Mouse (Mus musculus) gastrocnemius, adult 2 months (tissue): ENCODE data around the gene Fam178b. TPM values are rescaled to one million over a fixed set of nuclear protein-coding genes. Genes with fewer than 3 reads are reported as not detected.

ENCODE experiments used
- DNase-seq: peaks from one replicate; pipeline ENCODE4 v3.0.0; 2022
- H3K27ac ChIP-seq: fragments of 200-600 bp; 2 replicates; pipeline ENCODE4 v1.8.1; 2022; ENCODE audit warnings: mild to moderate bottlenecking
- H3K4me3 ChIP-seq: fragments of 200-600 bp; 2 replicates; pipeline ENCODE4 v1.8.1; 2022; ENCODE audit warnings: mild to moderate bottlenecking, moderate library complexity
- CTCF ChIP-seq: fragments of 200-600 bp; IDR thresholded peaks from 2 replicates; pipeline ENCODE4 v1.8.1; 2022; ENCODE audit warnings: antibody characterized with exemption, mild to moderate bottlenecking, moderate library complexity
- intact Hi-C: fragments of 180-260 bp; cut with DNase I; formaldehyde crosslinking; loops from one replicate; pipeline ENCODE4 v1.15.1; 2025
- total RNA-seq, 2 experiments: library from RNA; stranded (reverse); gene quantifications; 2 replicates each; pipeline ENCODE4 v1.2.3; 2021

Gene Fam178b
- total RNA-seq, 2 experiments from 2014 or later = 0.48 TPM; not detected in 1

- peak; percentile 63 for DNase-seq
- no peak for TF ChIP-seq CTCF
- H3K27ac ChIP-seq = peak overlapping the region; percentile 86
- H3K4me3 ChIP-seq = peak overlapping the region; percentile 40
- intact Hi-C loops = no loop called here
Measured at GRCm38 (mm10) chr1:36588476-36589450, 94.2 kb downstream of the Fam178b start.

- H3K27ac ChIP-seq = peak overlapping the region; percentile 86
- no peak for TF ChIP-seq CTCF
- no peak overlapping the region for H3K4me3 ChIP-seq
- intact Hi-C loops = no loop called here
- no peak for DNase-seq
Measured at GRCm38 (mm10) chr1:36587860-36588259, 95.1 kb downstream of the Fam178b start.

- no peak overlapping the region; the same call in 1 of the 2 replicates for H3K27ac ChIP-seq
- no peak overlapping the region for H3K4me3 ChIP-seq
- DNase-seq = no peak
- TF ChIP-seq CTCF = no peak
- intact Hi-C loops = no loop called here
Measured at GRCm38 (mm10) chr1:36586288-36586687, 96.7 kb downstream of the Fam178b start.

GRCm38 (mm10) chr1:36583408-36584116 lies 99.4 kb downstream of the Fam178b start:
- Histone ChIP-seq H3K4me3 (no peak overlapping the region), H3K27ac (no peak overlapping the region)
- TF ChIP-seq CTCF = no peak
- intact Hi-C loops = no loop called here
- DNase-seq = no peak

GRCm38 (mm10) chr1:36582211-36582610 lies 100.8 kb downstream of the Fam178b start:
- intact Hi-C loops = no loop called here
- DNase-seq = no peak
- no peak for TF ChIP-seq CTCF
- Histone ChIP-seq H3K27ac (peak overlapping the region; percentile 83), H3K4me3 (no peak overlapping the region)

GRCm38 (mm10) chr1:36581260-36581659 lies 101.7 kb downstream of the Fam178b start:
- no peak for DNase-seq
- intact Hi-C loops = no loop called here
- peak overlapping the region; percentile 83 for H3K27ac ChIP-seq
- no peak for TF ChIP-seq CTCF
- H3K4me3 ChIP-seq = no peak overlapping the region

- intact Hi-C loops = no loop called here
- DNase-seq = peak; percentile 77
- Histone ChIP-seq H3K4me3 (peak overlapping the region; percentile 53), H3K27ac (peak overlapping the region; percentile 83)
- no peak for TF ChIP-seq CTCF
Measured at GRCm38 (mm10) chr1:36580384-36581207, 102.4 kb downstream of the Fam178b start.

GRCm38 (mm10) chr1:36579974-36580383 lies 103.0 kb downstream of the Fam178b start:
- H3K27ac ChIP-seq = peak overlapping the region; percentile 83
- intact Hi-C loops = no loop called here

GRCm38 (mm10) chr1:36576991-36577675 lies 105.8 kb downstream of the Fam178b start:
- H3K27ac ChIP-seq = peak overlapping the region; percentile 51; the same call in 1 of the 2 replicates
- intact Hi-C loops = no loop called here
- no peak for DNase-seq
- H3K4me3 ChIP-seq = no peak overlapping the region
- TF ChIP-seq CTCF = no peak

More at GRCm38 (mm10) chr1:36579974-36580383, 103.0 kb downstream of the Fam178b start:
- peak overlapping the region; percentile 53 for H3K4me3 ChIP-seq
- TF ChIP-seq CTCF = no peak
- DNase-seq = no peak

GRCm38 (mm10) chr1:36575347-36575746 lies 107.6 kb downstream of the Fam178b start:
- Histone ChIP-seq H3K27ac (peak overlapping the region; percentile 51), H3K4me3 (no peak overlapping the region)
- peak; percentile 54 for DNase-seq
- intact Hi-C loops = no loop called here
- no peak for TF ChIP-seq CTCF

GRCm38 (mm10) chr1:36574196-36574955 lies 108.6 kb downstream of the Fam178b start:
- peak overlapping the region; percentile 82 for H3K27ac ChIP-seq
- intact Hi-C loops = no loop called here
- no peak overlapping the region for H3K4me3 ChIP-seq
- no peak for DNase-seq
- no peak for TF ChIP-seq CTCF
